Mouse (Mus musculus): ENCODE measurements at regions not wholly inside any gene's neighbourhood (a gene's known extent, or its start where the extent isn't known, plus 50 kb on each side); places are given as distances from the start of the nearest gene placed in this dataset.
A peak's percentile ranks its signal among the peaks of the same experiment; 100 is the strongest.
"Not testable (repeated sequence)": the region's sequence is repeated elsewhere in the genome, so short reads cannot be mapped to it uniquely, and the experiment has no call there.

DNA sequence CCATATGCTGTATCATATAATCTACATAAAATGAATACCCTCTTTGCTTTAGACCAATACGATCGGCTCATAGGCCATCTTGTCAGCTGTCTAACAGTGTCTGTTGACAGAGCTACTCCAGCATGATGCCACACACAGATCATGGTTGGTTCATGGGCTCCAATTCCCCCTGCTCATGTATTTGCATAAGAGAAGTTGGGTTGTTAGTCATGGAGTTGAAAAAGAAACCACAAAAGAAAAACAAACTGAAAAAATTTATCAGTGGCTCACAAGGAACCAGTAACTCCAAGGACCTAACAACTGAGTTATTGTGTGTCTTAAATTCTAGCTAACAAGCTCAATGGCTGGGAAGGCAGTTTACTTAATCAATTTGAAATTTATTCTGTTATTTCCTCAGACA, 176.1 kb upstream of the Arhgap18 start:
- DNase-seq (ENCODE audit: low spot score in 2 of 2) = no peak

DNA sequence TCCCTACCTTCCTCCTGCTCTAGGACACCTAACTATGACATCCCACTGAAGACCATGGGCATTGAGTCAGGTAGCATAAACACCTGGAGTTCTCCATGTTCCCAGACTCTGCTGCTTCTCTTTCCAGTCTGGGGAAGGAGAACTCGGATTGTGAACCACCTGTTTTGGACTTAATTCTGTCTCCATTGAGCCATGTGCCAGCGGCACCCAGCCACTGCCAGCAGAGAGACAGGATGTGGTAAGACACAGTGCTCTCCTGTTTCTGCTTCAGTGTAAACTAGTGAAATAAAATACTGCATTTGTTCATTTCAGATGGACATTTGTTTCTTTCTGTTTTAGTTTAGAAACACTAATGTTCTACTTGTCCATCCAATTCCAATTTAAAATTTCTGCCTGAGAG, 168.1 kb upstream of the Arhgap18 start:
- DNase-seq (ENCODE audit: low spot score in 2 of 2) = no peak

DNA sequence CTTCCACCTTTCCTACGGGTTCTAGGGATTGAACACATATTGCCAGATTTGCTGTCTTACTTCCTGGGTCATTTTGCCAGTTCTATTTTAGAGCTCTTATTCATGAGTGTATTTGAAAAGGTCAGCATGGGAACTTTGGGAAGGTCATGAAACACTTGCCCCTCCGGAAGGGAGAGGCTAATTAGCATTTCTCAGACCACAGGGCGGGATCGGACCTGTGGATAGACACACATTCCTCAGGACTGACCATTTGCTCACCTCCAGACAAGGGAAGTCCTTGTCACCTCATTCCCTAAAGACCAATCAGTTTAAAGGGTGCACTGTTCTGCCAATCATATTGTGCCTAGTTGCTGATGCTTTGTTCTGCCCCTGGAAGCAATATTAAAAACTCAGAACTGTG, 146.1 kb upstream of the Arhgap18 start:
- DNase-seq (ENCODE audit: low spot score in 2 of 2) = not testable (repeated sequence)

DNA sequence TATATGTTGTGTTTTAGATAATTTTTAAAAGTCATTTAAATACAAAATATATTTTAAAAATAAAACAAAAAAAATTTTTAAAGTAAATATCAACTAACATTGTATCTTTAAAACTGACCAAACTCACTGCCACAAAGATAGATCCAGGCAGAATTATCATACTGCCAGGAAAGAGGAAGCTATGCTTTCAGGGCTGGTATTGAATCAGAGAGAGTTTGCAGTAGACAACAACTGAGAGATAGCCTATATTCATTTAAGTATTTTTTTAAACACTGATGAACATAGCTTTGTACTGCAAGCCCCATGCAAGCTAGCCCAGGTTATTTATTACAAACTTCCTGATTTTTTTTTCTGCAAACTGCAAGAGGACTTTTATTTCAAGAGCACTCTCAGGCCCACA, 142.0 kb upstream of the Arhgap18 start:
- DNase-seq (ENCODE audit: low spot score in 2 of 2) = no peak

DNA sequence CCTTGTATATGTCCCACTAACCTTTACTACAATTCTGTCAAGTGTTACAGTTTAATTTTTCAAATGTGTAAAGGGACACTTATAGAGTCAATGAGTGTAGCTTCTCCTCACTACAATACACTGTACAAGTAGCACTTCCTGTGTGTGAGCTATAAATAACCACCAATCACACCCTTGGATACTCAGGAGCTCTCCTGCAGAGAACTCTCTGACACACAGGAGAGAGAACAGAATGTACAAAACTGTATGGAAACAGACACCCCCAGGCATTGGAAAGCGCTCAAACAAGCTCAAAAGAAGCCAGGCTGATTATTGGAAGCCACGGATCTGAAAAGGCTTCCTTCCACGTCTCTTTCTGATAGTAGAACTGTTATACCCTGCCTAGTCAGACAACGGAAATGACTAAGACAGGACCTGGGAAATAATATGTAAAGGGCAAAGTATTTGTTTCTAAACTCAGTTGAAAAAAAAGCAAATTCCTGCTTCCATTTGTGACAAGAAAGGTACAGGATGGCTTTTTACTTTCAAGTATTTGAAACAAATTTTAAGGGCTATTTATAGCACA, 122.9 kb upstream of the Arhgap18 start:
- no peak for DNase-seq (ENCODE audit: low spot score in 2 of 2)

DNA sequence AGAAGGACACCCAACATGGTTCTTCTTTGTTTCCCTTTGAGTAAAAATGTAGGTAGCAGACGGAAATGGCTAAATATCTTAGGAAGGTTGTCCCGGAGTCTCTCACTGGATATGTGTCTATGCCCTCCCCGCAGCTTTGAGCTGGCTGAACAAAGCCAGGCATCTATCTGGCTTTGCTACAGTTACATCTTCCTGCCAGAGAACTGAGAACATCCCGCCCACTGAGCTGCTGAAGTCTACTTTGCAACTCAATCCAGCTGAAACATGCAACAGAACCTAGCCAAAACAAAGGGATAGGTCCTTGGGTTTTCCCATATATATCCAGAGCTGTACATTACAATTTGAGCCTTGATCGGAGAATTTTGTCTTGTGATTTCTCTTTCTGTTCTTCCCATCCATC, 121.0 kb upstream of the Arhgap18 start:
- DNase-seq (ENCODE audit: low spot score in 2 of 2) = no peak

DNA sequence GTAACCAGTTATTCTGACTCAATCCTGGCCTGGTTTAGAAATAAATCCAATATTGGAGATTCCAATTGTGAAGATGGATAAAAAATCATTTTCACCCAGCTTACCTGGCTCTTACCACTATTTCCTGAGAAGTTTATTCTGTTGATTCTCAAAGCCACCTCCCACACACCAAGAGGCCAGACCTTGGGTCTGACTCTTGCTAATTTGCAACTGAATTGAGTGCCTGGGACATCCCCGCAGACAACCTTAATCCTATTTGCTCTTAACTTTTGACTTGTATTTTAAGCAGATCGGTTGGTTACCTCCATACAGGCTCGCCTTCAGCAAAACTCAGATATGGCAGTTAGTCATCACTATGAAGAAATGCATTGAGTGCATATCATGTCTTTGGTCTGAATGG, 115.8 kb upstream of the Arhgap18 start:
- no peak for DNase-seq (ENCODE audit: low spot score in 2 of 2)

DNA sequence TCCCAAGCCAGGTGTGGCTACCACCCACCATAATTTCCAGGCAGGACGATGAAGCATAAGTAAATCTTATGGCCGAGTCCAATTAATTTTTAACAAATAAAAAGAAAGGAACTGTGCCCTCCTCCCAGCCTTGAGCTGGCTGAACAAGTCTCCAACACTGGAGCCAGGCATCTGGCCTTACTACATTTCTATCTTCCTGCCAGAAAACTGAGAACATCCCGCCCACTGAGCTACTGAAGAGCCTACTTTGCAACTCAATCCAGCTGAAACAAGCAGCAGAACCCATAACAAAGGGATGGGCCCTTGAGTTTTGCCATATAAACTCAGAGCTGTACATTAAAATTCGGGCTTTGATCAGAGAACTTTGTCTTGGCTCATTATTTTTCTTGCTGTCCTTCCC, 115.2 kb upstream of the Arhgap18 start:
- DNase-seq (ENCODE audit: low spot score in 2 of 2) = no peak

DNA sequence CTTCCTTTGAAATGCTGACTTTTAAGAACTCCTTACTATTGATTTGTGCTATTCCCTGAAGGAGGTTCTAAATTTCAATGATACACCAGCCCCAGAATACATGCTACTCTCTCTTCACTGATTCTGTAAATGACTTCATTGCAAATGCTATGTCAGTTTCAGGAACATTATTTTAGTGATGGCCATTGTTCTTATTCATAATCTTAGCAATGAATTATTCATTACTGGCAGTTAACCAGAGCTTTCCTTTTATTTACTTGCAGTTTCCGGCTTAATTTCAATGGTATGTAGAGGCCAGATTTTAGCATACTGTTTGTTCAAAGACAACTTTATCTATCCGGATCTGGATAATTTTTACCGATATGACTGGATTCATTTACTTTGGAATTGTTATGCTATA, 114.1 kb upstream of the Arhgap18 start:
- no peak for DNase-seq (ENCODE audit: low spot score in 2 of 2)

DNA sequence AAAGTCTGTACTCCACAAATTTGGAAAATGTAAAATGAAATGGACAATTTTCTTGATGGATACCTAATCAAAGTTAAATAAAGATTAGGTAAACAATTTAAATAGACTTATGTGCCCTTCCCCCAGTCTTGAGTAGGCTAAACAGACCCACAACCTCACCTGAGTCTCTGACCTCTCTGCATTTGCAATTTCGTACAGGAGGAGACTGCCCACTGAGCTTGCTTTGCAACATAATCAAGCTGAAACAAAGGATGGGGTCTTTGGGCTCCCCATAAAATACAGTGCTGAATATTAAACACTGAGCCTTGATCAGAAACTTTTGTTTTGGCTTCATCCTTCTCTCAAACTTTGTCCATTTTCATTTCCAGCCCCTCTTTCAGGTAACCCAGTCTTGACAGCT, 100.1 kb upstream of the Arhgap18 start:
- no peak for DNase-seq (ENCODE audit: low spot score in 2 of 2)

DNA sequence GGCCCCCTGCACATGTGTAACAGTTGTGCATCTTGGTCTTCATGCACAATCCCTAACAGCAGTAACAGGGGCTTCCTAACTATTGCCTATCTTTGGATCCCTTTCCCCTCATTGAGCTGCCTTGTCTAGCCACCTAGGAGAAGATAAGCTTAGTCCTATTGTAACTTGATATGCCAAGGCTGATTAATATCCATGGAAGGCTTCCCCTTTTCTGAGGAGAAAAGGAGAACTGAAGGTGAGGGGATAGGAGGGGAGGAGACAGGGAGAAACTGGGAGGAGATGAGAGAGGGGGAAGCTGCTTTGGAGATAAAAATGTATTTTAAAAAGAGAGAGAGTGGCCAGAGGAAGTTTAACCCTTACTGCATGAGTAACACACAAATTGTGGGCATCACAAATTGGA, 89.0 kb upstream of the Arhgap18 start:
- no peak for DNase-seq (ENCODE audit: low spot score in 2 of 2)

DNA sequence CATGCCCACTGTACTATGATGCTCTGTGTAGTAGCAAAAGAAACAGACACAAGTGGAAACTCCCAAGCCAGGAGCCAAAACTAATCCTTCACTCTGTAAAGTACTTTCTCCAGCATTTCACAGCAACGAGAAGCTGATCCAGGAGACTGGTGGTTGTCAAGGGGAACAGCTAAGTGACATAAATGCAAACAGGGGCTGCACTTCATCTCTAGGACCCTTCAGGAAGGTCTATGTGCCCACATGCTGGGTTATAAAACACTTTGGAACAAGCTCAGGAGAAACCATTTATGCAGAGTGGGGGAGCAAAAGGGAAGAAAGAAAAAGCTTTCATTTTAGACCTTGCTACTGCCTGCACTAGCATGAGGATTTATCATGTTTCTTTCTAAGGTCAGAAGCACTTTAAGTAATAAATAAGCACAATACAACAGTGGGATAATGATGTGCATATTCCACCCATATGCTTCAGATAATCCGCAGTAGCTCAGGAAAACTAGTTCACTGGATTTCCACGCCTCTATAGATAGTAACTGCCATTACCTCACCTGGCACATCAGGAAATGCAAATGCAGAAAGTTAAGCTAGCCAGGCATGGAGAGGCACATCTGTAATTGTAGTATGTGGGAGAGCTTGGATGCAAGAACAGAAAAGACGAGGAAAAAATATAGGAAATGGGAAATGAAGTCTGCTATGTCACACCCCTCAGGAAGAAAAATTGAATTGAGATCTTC, 73.6 kb upstream of the Arhgap18 start:
- DNase-seq (ENCODE audit: low spot score in 2 of 2) = no peak

DNA sequence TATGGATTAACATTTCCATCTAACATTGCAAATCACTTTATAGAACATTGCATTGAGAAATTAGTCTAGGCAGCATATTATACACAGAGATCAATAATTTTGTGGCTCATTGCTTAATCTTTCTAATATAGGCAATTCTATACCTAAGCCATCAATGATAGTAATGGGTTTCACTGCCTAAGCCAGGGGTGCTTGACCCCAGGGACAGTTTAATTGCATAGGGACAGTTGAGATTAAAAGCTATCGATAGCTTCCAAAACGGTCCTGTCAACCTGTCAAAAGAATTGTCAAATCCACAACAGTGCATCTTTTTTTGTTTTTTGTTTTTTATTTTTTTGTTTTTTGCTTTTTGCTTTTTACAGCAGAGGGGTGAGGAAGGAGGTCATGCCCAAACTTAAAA, 58.5 kb upstream of the Arhgap18 start:
- DNase-seq (ENCODE audit: low spot score in 2 of 2) = no peak

DNA sequence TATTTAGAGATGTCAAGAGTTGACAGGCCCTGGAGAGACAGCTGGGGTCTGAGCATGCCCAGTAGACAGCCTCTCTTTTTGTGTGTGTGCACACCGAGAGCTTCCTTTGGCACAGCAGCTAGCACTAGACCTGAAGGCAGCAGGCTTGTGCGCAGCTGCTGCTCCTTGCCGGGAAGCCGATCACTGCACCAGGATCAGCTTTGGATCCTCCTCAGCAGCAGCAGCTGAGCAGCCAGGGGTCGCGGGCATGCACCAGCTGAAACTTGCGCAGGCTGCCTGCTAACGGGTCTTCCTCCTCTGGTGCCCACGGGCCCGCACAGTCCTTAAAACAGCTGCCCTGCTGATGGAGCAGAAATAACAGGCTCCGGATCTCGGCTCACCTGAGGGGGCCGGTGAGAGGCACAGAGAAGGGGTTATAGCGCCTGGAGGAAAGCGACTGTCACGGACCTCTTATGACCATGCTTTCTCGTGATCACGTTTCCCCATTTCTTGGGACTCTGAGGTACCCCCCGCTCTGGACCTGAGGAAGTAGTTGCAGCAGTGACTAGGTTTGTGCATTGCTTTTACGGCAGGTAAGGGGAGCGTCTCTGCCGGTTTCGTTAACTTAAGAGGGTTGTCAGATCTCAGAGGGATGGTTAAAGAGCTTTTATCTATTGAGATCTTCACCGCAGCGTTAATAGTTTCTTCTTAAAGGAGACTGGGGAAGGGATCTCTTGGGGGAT, 57.8 kb upstream of the Arhgap18 start:
- DNase-seq (ENCODE audit: low spot score in 2 of 2) = peak in 1 of 2 experiments; percentile 9

Data from gastrocnemius, postnatal 4 days (tissue).